Mouse (Mus musculus): ENCODE measurements around the gene 6030498E09Rik. TPM values are rescaled to one million over a fixed set of nuclear protein-coding genes. Genes with fewer than 3 reads are reported as not detected.

6030498E09Rik gene
- polyA plus RNA-seq (2014; fragmentation: Nextera tagmentation; extraction: Ambion mirVana): not detected in 2 replicates

- H3K27me3 ChIP-seq (ENCODE audit: control insufficient read depth, insufficient read depth, low read length): no peaks in the 10 kb centered on the region
- no peaks in the 10 kb centered on the region for H3K4me1 ChIP-seq (ENCODE audit: control insufficient read depth, insufficient read depth, low read length)
- H3K9ac ChIP-seq (ENCODE audit: low read length): no peak within 1 kb of the TSS
- no peak within 1 kb of the TSS for H3K27ac ChIP-seq (ENCODE audit: low read depth, low read length)
- DNase-seq (ENCODE audit: low spot score) (no peak), ATAC-seq (ENCODE audit: insufficient read depth, low FRiP score, low TSS enrichment) (no peak)
- no peak within 1 kb of the TSS for H3K4me3 ChIP-seq (ENCODE audit: low read depth, low read length)
- no peaks in the 10 kb centered on the region for H3K36me3 ChIP-seq (ENCODE audit: control insufficient read depth, insufficient read depth, low read length)
- no peaks in the 10 kb centered on the region for H3K9me3 ChIP-seq (ENCODE audit: control insufficient read depth, low read length)
- H3K4me2 ChIP-seq (ENCODE audit: low read depth): no peak within 1 kb of the TSS
- WGBS: 72% methylated on average over 9 of the region's 9 CpGs
Observed at GRCm38 (mm10) chrX:38772478-38772877, at the start of gene 6030498E09Rik. Gene 6030498E09Rik (plus strand): TSS chrX:38772671.

DNA sequence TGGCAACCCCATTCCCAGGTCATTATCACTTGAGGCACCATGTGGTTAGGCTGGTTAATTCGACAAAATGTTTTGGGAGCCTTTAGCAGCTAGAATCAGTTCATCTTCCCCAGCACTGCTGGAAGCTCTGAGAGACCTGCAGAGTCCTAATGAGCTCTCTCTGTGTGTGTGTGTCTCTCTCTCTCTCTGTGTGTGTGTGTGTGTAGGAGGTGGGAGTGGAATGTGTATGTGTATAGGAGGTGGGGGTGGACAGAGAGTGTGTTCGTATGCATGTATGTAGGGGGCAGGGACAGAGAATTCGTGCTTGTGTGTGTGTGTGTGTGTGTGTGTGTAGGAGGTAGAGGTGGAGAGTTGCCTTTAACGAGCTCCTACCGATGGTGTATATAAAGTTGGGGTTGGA lies 42.4 kb upstream of the 6030498E09Rik start:
- no peak overlapping the region for H3K9ac ChIP-seq (ENCODE audit: low read length)
- ATAC-seq (ENCODE audit: insufficient read depth, low FRiP score, low TSS enrichment) (no peak), DNase-seq (ENCODE audit: low spot score) (no peak)
- H3K4me3 ChIP-seq (ENCODE audit: low read depth, low read length): no peak overlapping the region
- no peaks in the 10 kb centered on the region for H3K36me3 ChIP-seq (ENCODE audit: control insufficient read depth, insufficient read depth, low read length)
- H3K4me2 ChIP-seq (ENCODE audit: low read depth): no peak overlapping the region
- no peak overlapping the region for H3K27ac ChIP-seq (ENCODE audit: low read depth, low read length)
- no peaks in the 10 kb centered on the region for H3K9me3 ChIP-seq (ENCODE audit: control insufficient read depth, low read length)
- H3K27me3 ChIP-seq (ENCODE audit: control insufficient read depth, insufficient read depth, low read length): no peaks in the 10 kb centered on the region
- 49% methylated on average over 5 of the region's 5 CpGs for WGBS
- H3K4me1 ChIP-seq (ENCODE audit: control insufficient read depth, insufficient read depth, low read length): no peaks in the 10 kb centered on the region

- no peak overlapping the region for H3K9ac ChIP-seq (ENCODE audit: low read length)
- no peaks in the 10 kb centered on the region for H3K27me3 ChIP-seq (ENCODE audit: control insufficient read depth, insufficient read depth, low read length)
- H3K27ac ChIP-seq (ENCODE audit: low read depth, low read length): no peak overlapping the region
- no peaks in the 10 kb centered on the region for H3K36me3 ChIP-seq (ENCODE audit: control insufficient read depth, insufficient read depth, low read length)
- no peak overlapping the region for H3K4me3 ChIP-seq (ENCODE audit: low read depth, low read length)
- no peak for DNase-seq (ENCODE audit: low spot score)
- no peak for ATAC-seq (ENCODE audit: insufficient read depth, low FRiP score, low TSS enrichment)
- no peaks in the 10 kb centered on the region for H3K4me1 ChIP-seq (ENCODE audit: control insufficient read depth, insufficient read depth, low read length)
- no peak overlapping the region for H3K4me2 ChIP-seq (ENCODE audit: low read depth)
- 49% methylated on average over 2 of the region's 2 CpGs for WGBS
- no peaks in the 10 kb centered on the region for H3K9me3 ChIP-seq (ENCODE audit: control insufficient read depth, low read length)
Observed at GRCm38 (mm10) chrX:38730639-38731038, 41.8 kb upstream of the 6030498E09Rik start.

- no peak for ATAC-seq (ENCODE audit: insufficient read depth, low FRiP score, low TSS enrichment)
- 96% methylated on average over 5 of the region's 5 CpGs for WGBS
Observed at GRCm38 (mm10) chrX:38733683-38734082, 38.8 kb upstream of the 6030498E09Rik start.

DNA sequence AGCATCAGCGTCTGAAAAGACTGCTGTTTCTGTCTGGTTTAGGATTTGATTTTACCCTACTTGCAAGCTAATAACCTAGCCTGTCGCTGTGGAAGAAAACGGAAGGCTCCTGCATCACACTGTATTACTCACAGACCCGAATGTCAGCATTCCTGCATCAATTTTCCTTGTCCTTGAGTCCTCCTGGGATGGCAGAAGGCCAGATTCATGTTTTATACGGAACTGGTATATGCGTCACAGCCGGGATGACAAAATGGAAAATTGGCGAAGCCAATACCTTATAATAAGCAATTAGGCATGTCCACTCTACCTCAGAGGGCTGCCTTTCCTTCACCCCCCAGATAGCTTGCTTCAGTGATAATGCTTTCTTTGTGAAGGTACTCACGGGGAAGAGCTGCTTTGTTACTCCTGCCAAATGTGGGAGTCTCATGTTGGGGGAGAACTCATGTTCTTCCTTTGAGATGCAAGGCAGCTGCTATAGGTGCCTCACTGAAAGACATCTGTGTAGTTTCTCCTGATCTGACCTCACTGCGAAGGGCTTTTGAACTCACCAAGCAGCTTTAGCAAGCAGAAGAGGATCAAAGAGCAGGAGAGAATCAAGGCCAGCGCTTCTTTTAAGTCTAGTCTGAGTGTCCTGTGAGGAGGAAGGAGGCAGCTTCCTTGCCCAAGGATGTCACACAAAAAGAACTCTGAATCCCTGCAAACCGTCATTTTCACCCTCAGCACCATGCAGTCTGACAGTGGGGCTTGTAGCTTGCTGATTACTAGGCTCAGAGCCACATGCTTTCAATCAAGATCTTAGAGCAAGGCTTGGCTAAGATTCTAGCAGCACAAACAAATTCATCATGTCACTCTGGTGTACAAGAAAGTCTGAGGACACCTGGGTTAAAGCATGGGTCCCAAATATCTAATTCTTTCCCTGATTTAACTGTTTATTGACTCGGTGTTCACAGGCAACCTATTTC lies 37.3 kb upstream of the 6030498E09Rik start:
- no peaks in the 10 kb centered on the region for H3K27me3 ChIP-seq (ENCODE audit: control insufficient read depth, insufficient read depth, low read length)
- no peak overlapping the region for H3K4me3 ChIP-seq (ENCODE audit: low read depth, low read length)
- 65% methylated on average over 13 of the region's 13 CpGs for WGBS
- no peak for ATAC-seq (ENCODE audit: insufficient read depth, low FRiP score, low TSS enrichment)
- H3K9me3 ChIP-seq (ENCODE audit: control insufficient read depth, low read length): no peaks in the 10 kb centered on the region
- no peak for DNase-seq (ENCODE audit: low spot score)
- no peaks in the 10 kb centered on the region for H3K4me1 ChIP-seq (ENCODE audit: control insufficient read depth, insufficient read depth, low read length)
- H3K27ac ChIP-seq (ENCODE audit: low read depth, low read length): no peak overlapping the region
- no peak overlapping the region for H3K9ac ChIP-seq (ENCODE audit: low read length)
- no peak overlapping the region for H3K4me2 ChIP-seq (ENCODE audit: low read depth)
- H3K36me3 ChIP-seq (ENCODE audit: control insufficient read depth, insufficient read depth, low read length): no peaks in the 10 kb centered on the region

More at GRCm38 (mm10) chrX:38733683-38734082, 38.8 kb upstream of the 6030498E09Rik start:
- Histone ChIP-seq H3K9me3 (ENCODE audit: control insufficient read depth, low read length) (no peaks in the 10 kb centered on the region), H3K4me3 (ENCODE audit: low read depth, low read length) (no peak overlapping the region), H3K9ac (ENCODE audit: low read length) (no peak overlapping the region), H3K4me1 (ENCODE audit: control insufficient read depth, insufficient read depth, low read length) (no peaks in the 10 kb centered on the region), H3K27me3 (ENCODE audit: control insufficient read depth, insufficient read depth, low read length) (no peaks in the 10 kb centered on the region), H3K36me3 (ENCODE audit: control insufficient read depth, insufficient read depth, low read length) (no peaks in the 10 kb centered on the region), H3K4me2 (ENCODE audit: low read depth) (no peak overlapping the region), H3K27ac (ENCODE audit: low read depth, low read length) (no peak overlapping the region)
- DNase-seq (ENCODE audit: low spot score): no peak

DNA sequence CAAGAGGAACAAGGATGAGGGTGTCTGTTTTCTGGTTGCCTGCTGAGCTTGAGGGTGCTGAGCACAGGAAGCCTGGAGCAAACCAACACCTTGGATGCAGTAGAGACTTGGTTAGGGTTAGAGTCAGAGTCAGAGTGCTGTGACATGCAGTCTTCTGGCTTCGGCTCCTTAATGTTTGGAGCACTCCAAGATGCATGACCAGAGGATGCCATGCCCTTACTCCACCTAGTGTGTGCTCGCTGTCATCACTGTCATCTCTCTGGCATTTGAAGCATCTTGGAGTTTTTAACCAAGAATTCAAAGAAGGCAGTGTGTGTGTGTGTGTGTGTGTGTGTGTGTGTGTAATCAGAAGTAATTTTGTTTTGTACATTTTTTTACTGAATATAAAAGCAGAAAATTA lies 1.0 kb upstream of the 6030498E09Rik start:
- Histone ChIP-seq H3K27ac (ENCODE audit: low read depth, low read length) (no peak overlapping the region), H3K27me3 (ENCODE audit: control insufficient read depth, insufficient read depth, low read length) (no peaks in the 10 kb centered on the region), H3K36me3 (ENCODE audit: control insufficient read depth, insufficient read depth, low read length) (no peaks in the 10 kb centered on the region), H3K4me1 (ENCODE audit: control insufficient read depth, insufficient read depth, low read length) (no peaks in the 10 kb centered on the region), H3K9me3 (ENCODE audit: control insufficient read depth, low read length) (no peaks in the 10 kb centered on the region), H3K4me2 (ENCODE audit: low read depth) (no peak overlapping the region), H3K9ac (ENCODE audit: low read length) (no peak overlapping the region), H3K4me3 (ENCODE audit: low read depth, low read length) (no peak overlapping the region)
- DNase-seq (ENCODE audit: low spot score) (no peak), ATAC-seq (ENCODE audit: insufficient read depth, low FRiP score, low TSS enrichment) (no peak)
- WGBS: 73% methylated on average over 2 of the region's 2 CpGs

- no peaks in the 10 kb centered on the region for H3K4me1 ChIP-seq (ENCODE audit: control insufficient read depth, insufficient read depth, low read length)
Observed at GRCm38 (mm10) chrX:38771886-38772285, 585 bp upstream of the 6030498E09Rik start.

DNA sequence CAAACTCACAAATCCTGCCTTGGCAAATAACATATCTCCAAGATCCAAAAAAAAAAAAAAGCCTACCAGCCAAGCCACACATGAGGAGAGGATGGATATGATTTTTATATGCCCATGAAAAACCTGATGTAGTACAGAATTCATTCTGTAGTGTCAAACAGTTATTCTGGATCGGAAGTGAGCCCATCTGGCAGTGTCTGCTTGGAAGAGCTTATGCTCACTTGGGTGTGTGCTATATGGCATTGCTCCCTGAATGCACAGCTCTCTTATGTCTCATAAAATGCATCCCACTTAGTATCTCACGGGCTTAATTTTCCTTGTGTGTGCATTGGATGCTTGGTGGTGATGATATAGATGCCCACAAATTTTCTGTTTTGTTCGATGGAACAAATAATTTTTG lies 21.9 kb downstream of the 6030498E09Rik start:
- H3K27me3 ChIP-seq (ENCODE audit: control insufficient read depth, insufficient read depth, low read length): no peaks in the 10 kb centered on the region
- H3K4me1 ChIP-seq (ENCODE audit: control insufficient read depth, insufficient read depth, low read length): no peaks in the 10 kb centered on the region
- H3K9me3 ChIP-seq (ENCODE audit: control insufficient read depth, low read length): no peaks in the 10 kb centered on the region
- no peak overlapping the region for H3K4me3 ChIP-seq (ENCODE audit: low read depth, low read length)
- DNase-seq (ENCODE audit: low spot score) (no peak), ATAC-seq (ENCODE audit: insufficient read depth, low FRiP score, low TSS enrichment) (no peak)
- 77% methylated on average over 3 of the region's 3 CpGs for WGBS
- no peaks in the 10 kb centered on the region for H3K36me3 ChIP-seq (ENCODE audit: control insufficient read depth, insufficient read depth, low read length)
- H3K9ac ChIP-seq (ENCODE audit: low read length): no peak overlapping the region
- no peak overlapping the region for H3K27ac ChIP-seq (ENCODE audit: low read depth, low read length)
- H3K4me2 ChIP-seq (ENCODE audit: low read depth): no peak overlapping the region

More at GRCm38 (mm10) chrX:38771886-38772285, 585 bp upstream of the 6030498E09Rik start:
- Histone ChIP-seq H3K27me3 (ENCODE audit: control insufficient read depth, insufficient read depth, low read length) (no peaks in the 10 kb centered on the region), H3K36me3 (ENCODE audit: control insufficient read depth, insufficient read depth, low read length) (no peaks in the 10 kb centered on the region), H3K4me2 (ENCODE audit: low read depth) (no peak overlapping the region), H3K4me3 (ENCODE audit: low read depth, low read length) (no peak overlapping the region), H3K9me3 (ENCODE audit: control insufficient read depth, low read length) (no peaks in the 10 kb centered on the region), H3K27ac (ENCODE audit: low read depth, low read length) (no peak overlapping the region), H3K9ac (ENCODE audit: low read length) (no peak overlapping the region)
- DNase-seq (ENCODE audit: low spot score) (no peak), ATAC-seq (ENCODE audit: insufficient read depth, low FRiP score, low TSS enrichment) (no peak)
- WGBS: 51% methylated on average over 3 of the region's 3 CpGs

GRCm38 (mm10) chrX:38813934-38814333 lies 41.5 kb downstream of the 6030498E09Rik start:
- no peak overlapping the region for H3K4me2 ChIP-seq (ENCODE audit: low read depth)
- no peak overlapping the region for H3K27ac ChIP-seq (ENCODE audit: low read depth, low read length)
- H3K4me1 ChIP-seq (ENCODE audit: control insufficient read depth, insufficient read depth, low read length): no peaks in the 10 kb centered on the region
- ATAC-seq (ENCODE audit: insufficient read depth, low FRiP score, low TSS enrichment) (peak; percentile 58), DNase-seq (ENCODE audit: low spot score) (no peak)
- H3K9me3 ChIP-seq (ENCODE audit: control insufficient read depth, low read length): no peaks in the 10 kb centered on the region
- no peak overlapping the region for H3K9ac ChIP-seq (ENCODE audit: low read length)
- WGBS: 63% methylated on average over 3 of the region's 3 CpGs
- no peak overlapping the region for H3K4me3 ChIP-seq (ENCODE audit: low read depth, low read length)
- no peaks in the 10 kb centered on the region for H3K36me3 ChIP-seq (ENCODE audit: control insufficient read depth, insufficient read depth, low read length)
- H3K27me3 ChIP-seq (ENCODE audit: control insufficient read depth, insufficient read depth, low read length): 0 out of 2 replicates have a peak, but pooled peaks cover 2% of the 10 kb centered on the region

Measured in neural tube, embryonic 11.5 days (tissue).